Mouse (Mus musculus): ENCODE measurements around the gene Odf3l1. TPM values are rescaled to one million over a fixed set of nuclear protein-coding genes. Genes with fewer than 3 reads are reported as not detected.
A peak's percentile ranks its signal among the peaks of the same experiment; 100 is the strongest.

The Odf3l1 gene
- total RNA-seq, 4 experiments from 2014 or later, result not detected

DNA sequence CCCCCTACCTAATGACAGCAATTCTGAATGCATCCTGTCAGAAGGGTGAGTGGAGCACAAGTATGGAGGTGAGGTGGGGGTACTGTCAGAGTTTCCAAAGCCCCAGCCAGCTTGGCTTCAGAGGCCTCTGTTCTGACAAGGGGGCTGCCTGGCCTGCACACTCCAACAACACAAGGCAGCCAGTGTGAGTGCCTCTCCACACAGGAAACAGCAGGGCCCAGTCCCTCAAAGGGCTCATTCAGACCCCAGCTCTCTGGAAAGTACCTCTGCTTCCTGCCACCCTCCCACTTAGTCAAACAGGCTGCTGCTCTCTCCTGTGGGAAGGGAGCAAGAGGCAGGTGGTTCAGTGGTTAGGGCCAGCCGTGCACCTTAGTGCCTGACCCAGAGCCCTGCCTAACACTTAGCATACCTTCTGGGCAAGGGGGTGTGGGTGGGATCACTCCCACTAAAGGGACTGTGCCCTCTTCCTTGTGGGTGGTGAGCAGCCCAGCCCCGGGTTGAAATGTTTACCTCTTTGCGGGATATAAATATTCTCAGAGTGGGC lies 17.1 kb upstream of the Odf3l1 start:
- DNase-seq (ENCODE audit: low spot score), result no peak

DNA sequence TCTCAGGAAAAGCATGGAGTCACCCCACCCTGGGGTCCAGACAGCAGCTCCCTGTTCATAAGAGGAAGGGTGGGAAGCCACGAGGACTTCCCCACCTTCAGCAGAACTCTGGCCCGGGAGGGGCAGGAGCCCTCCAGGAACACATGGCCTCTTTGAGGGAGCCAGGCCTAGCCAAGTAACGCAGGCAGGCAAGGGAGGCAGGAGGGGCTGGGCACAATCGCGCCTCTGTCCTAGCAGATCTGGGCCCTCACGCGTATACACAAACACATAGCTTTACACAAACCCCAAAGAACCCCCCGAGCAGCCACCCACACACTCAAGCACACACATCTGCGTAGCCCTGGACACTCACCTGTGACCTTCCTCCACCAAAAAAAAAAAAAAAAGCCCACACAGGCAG lies 16.3 kb upstream of the Odf3l1 start:
- no peak for DNase-seq (ENCODE audit: low spot score)

DNA sequence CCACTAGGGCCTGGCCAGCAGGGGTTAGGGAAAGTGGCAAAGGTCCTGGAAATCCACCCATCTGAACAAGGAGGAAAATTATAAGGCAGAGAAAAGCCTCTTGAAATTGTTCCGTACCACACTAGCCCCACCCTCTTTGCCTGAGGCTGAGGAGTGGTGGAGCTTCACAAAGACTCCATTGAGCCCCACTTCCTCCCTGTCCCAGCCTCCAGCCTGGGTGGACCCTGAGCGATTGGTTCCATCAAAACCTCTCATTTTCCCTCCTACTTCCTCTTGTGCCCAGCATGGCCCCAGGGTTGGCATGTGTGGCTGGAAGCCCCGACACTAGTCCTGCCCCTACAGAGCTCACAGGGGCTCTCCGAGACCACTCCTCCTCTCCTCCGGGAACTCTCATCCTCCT lies 12.8 kb upstream of the Odf3l1 start:
- no peak for DNase-seq (ENCODE audit: low spot score)

DNA sequence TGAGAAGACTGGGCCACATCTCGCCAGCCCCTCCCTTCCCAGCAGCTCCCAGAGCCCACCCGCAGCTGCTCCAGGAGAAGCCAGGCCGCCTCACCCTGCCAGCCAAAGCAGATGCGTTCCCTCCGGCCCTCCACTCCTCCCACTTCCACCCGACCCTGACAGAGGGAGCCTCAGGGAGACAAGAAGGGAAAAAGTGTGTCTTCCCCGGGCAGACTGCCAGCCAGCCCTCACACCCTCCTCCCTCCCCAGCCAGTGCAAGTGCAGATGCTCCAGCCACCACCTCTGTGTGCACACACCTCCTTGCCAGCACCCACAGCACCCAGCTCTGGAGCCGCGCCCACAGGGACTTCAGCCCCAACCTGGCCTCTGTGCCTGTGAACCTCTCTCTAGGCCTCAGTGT lies 12.3 kb upstream of the Odf3l1 start:
- DNase-seq (ENCODE audit: low spot score), result no peak

DNA sequence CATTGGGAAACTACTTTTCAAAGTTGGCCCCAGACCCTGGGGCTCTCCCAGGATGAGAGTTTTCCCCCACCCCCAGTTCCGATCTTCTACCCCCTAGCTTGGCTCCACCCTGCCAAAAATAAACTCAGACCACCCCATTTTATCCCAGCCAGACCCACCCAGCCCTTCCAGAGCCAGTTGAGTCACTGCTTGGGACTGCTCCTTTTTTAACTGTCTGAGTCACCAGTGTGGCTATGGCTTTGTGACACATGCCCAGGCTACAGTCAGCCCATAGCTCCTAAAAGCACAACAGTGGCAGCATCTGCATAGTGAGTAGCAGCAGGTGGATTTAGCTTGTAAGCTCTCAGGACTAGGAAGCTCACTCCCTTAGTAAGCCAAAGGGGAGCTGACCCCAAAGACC lies 8.6 kb upstream of the Odf3l1 start:
- DNase-seq (ENCODE audit: low spot score), result no peak

DNA sequence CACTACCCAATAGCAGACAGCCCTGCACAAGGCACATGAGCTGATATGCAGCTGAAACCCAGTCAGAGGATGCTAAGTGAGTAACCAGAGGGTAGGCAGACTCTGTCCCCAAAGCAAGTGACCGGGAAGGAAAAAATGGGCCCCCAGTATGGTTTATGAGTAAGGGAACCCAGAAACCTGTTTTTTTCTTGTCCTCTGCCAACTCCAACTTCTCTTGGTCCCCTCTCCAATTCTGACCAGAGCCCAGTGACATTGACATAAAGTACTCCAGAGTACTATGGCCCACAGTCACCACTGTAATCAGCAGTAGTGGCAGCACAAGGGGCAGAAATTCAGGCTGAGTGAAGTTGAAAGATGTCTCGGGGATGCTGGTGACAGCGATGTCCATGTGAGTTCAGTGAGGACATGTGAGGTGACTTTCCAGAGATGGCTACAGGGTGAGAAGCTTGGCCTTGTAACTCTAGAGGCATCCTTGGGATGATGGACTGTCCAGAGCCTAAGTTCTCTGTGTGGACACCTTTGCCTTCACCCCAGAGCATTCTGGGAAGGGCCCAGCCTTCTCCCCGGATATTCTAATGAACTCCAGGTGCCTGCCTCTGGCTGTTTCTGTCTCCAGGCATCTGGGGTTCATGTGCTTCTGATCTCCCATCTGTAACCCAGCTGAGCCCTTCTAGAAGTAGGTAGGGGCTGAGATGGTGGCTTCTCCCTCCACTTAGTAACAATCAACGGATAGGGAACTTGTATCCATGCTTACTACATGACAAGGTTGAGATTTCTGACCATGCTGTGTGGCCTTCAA lies 7.8 kb upstream of the Odf3l1 start:
- no peak for DNase-seq (ENCODE audit: low spot score)

DNA sequence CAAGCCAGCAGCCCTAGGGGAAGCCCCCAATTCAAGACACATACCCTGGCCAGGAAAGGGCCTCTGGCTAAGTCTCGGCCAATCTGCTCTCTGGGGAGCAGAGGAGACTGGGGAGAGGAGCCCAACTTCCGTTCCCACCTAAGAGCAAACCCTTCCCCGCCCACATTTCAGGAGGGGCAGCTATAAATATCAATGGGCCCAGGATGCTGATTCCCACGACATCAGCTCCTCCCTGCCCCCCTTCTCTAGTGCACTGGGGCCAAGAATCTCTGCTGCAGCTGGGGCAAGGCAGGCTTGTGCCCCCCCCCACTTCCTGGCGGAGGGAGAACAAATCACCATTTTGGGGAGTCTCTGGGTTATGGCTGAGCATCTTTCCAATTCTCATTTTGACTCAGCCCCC lies 6.7 kb upstream of the Odf3l1 start:
- peak; percentile 66 for DNase-seq (ENCODE audit: low spot score)

DNA sequence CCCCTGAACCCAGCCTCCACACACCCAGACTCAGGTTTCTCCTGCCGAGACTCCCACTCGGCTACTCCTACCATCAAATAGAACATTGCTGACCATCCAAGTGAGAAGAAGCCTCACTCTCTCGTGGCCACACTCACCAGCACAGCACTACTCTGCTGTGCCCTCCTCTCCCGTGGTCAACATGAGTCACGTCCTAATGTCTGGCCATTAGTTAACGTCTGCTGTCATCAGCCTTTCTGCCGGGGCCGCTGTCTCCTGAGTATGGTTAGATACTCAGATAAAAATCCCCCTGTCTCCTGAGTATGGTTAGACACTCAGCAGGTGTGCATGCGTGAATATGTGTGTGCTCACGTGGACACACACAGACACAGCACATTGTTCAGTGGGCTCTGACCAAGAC lies 6.3 kb upstream of the Odf3l1 start:
- no peak for DNase-seq (ENCODE audit: low spot score)

DNA sequence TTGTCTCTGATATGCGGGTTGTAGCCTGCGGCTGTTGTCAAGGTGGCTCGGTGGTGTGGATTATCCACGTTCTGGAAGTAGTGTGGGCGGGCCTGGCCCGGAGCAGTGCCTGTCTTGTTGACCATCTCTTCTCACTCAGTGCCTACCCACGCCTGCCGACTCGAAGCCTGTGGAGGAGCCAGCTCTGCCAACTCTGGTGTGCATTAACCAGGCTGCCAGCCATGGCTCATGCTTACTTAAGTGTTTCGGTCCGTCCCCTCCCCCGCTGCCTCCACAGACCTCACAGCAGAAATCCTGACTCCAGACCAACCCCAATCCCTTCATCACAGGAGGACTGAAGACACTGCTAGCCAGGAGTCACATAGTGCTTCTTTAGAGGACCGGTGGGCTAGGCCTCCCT lies 5.1 kb upstream of the Odf3l1 start:
- DNase-seq (ENCODE audit: low spot score), result no peak

DNA sequence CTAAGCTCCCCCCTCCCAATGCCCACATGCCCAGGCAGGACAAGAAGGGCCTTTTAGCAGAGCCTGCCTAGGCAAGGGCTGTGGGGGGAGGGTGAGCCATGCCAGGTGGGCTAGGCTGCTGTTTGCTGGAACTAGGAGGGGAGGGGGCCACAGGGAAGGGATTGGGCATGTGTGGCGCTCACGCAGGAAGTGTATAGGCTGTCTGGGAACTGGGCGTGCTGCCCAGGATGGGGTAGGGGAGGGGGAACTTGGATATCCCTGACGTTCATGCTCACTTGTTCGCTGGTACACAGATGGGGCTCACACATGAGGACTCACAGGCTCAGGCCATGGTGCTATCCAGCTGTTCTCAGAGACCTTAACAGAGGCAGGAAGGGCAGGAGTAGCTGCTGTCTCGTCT lies 3.8 kb upstream of the Odf3l1 start:
- no peak for DNase-seq (ENCODE audit: low spot score)

DNA sequence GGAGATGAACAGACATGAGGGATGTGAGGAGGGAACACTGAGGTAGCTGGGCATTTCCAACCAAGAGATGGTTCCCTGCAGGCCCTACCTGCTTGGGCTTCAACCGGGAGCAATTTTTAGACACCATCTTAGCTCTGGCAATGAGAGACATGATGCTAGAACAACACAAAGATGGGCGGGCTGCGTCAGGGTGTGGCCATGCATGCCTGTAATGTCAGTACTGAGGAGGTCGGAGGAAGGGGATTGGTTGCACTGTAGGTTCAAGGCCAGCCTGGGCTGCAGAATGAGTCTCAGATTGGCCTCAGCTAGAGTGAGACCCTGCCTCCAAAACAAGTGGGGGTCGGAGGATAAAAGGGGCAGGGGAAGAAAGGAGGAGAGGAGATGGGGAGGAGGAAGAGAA lies 2.0 kb upstream of the Odf3l1 start:
- no peak for DNase-seq (ENCODE audit: low spot score)

DNA sequence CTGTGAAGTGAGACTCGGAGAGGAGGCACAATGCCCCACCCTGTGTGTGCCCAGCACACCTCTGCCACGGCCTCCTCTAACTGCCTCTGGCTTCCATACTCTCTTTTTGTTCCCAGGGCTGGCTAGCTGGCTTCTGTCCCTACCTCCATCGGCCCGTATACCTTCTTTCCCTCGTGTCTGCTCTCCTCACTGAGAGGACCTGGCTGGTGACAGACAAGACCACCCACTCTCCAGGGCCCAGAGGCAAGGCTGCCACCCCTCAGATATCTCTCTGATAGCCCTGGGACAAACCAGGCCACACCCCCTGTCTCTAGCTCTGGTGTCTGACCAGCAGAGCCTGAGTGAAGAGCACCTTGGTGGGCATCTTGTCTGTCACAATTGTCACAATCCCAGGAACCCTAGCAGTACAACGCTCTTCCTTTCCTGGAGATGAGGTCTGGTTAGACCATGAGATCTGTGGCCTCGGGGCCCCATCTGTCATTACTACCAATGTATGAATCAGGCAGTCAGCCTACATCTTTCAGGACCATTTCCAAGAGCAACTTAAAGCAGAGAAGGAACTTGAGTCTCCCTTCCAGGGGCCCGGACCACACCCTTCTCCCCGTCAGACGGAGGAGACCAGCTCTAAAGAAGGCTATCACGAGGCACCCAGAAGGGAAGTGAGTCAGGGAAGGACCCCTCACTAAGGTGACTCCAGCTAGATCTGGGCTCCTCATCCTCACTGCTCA lies 1.4 kb upstream of the Odf3l1 start:
- no peak for DNase-seq (ENCODE audit: low spot score)

DNA sequence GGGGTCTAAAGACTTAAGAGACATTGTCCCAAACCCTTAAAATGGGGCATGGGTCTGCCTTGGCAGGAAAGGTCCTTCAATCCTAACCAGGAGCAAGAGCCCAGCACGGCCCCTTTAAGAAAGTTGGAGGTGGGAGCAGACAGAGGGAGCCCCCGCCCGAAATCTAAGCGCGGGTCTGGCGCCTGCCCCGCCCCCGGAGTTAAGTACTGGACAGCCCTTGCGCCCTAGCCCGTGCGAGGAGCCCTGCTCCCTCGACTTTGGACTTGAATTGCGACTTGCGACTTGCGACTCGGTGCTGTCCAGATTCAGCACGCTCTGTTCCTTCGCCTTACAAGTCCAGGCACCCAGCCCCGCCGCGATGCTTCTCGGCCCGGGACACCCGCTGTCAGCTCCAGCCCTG lies 353 bp upstream of the Odf3l1 start, which contains the start of gene Cspg4:
TSS of gene Cspg4 (plus strand) at position 202 of the 400 bp plus-strand sequence.
- DNase-seq (ENCODE audit: low spot score), result peak; percentile 53

DNA sequence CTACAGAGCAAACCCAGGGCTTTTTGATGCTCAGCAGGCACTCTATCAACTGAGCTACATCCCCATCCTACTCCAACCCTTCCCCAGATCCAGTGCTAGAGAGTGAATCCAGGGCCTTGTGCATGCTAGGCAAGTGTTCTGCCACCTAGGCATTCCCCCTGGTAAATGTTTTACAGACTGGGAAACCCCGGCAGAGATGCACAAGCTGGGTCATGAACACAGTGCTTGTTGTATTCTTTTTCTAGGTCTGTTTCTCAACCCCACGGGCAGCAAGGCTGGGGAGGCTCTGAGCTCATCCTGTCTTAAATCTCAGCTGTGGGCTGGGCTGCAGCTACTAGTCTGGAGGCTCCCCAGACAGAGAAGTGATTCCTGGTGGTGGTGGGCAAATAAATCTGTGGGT lies 1.6 kb downstream of the Odf3l1 start:
- no peak for DNase-seq (ENCODE audit: low spot score)

DNA sequence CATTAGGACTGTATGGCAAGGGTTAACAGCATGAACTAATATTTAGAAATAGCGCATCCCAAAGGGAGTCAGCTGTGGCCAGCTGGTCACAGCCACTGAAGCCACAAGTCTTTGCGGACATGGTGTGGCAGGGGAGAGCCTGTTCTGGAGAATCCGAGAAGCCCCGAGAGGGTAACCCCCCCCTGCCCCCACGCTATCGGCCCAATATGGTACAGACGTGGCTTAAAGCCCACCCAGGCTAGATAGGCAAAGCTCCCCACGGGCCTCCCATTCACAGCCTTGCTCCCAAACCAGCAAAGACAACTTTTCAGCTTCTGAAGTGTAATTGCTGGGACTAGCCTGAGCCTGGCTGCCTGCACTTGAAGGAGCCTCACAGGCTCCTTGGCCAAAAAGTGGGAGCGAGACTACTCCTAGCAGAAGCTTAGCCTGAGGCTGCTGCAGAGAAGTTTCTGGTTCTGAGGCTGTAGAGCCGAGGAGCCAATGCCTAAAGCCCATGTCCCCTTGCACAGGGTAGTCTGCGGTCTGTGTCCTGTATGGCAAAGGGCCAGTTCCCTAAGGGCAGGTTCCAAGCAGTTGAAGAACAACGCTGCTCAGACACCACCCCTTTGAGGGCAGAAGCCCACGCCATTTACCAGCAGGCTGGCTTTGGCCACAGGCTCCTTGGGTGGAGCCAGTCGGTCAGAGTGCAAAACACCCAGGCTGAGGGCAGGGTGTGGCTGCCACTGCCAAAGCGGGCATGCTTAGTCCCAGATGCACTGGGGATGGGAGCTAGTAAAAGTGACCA lies 3.8 kb downstream of the Odf3l1 start:
- DNase-seq (ENCODE audit: low spot score), result no peak

DNA sequence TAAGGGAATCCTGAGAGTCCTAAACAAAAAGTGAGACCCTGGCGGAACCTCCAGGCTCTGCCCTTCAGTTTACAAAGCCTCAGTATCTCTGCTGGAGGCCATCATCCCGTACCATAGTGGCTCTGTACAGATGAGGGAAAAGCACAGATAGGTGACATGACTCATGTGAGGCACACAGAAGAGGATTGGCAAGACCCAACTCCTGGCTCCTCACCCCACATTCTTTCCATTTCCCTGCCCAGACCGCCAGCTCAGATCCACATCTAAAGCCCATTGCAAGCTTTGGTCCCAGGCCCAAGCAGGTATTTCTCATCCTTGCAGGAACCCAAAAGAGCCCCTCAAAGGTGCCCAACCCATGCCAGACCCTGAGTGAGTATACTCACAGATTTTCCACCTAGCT lies 4.4 kb downstream of the Odf3l1 start:
- no peak for DNase-seq (ENCODE audit: low spot score)

DNA sequence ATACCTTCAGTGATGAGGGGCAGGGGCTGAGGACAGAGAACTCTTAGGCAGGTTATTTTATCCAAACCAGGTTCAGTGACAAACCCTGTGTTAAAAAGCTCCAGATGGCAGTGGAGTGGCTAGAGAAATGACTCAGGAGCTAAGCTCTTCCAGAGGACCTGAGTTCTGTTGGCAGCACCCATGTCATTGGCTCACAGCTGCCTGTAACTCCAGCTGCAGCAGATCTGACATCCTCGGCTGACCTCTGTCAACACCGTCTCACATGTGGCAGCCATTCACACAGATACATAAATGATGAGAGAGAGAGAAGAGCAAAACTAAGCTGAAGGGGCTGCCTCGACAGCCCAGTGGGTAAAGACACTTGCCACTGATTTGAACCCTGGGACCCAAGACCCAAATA lies 7.0 kb downstream of the Odf3l1 start:
- no peak for DNase-seq (ENCODE audit: low spot score)

DNA sequence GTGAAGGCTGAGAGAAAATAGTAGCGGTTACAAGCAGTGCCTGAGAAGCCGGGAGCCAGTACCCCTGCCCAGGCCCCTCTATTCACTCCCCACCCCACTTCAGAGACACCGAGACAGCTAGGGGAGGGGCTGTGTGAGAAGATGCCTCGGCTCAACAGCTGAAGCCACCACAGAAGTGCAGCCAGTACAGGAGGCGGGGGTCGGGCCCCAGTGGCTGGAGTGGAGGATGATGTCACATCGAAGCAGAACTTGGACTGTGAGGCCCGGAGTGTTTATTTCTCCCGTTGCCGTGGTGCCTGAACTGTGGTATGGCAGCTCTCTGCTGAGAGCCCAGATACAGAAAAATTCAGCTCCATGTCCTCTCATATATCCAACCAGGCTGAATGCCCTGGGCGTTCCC lies 12.7 kb downstream of the Odf3l1 start:
- no peak for DNase-seq (ENCODE audit: low spot score)

DNA sequence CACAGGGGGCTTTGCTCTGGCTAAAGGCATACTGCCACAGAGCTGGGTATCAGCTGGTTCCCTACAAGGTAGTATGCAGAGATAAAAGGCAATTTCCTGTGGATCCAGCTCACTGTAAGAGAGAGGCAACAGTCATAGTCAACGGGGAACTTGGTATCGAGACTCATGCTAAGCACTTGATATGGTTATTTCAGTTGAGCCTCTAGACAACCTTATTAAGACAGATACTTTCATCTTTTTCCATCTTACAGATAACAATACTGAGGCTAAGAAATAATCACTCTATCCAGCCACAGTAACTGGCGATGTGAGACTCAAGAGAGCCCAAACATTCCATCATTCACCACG lies 13.6 kb downstream of the Odf3l1 start:
- DNase-seq (ENCODE audit: low spot score), result no peak

DNA sequence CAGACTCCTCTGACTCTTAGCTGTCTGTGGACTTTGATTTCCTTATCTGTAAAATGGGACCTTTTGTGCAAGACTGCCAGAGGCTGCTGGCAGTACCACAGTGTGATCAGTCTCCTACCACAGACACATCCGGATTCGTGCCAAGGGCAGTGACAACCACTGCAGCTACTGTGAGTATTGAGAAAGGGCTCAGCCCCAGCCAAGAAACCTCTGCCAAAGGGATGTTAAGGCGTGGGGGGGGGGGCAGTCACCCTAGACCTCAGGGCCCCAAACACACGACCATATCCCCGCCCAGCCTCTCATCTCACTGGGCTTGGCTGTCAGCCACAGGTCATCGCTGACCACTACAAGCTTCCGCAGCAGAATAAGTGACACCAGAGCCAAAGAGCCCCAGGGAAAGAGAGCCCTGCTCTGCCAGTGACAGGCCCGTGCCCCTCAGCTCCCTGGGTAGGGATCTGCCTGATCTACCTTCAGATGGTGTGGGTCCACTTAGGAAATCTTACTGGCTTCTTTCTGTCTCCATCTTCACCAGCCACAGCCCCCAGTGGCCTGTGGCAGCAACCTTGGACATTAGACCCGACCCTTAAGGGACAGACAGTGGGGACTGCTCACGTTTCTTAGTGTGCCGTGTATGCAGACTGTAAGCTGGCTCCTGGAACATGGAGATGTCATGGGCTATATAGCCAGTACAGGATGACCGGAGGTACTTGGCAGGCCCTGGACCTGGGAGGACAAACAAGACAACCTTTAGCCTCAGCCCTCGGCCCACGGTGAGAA lies 14.2 kb downstream of the Odf3l1 start:
- no peak for DNase-seq (ENCODE audit: low spot score)

DNA sequence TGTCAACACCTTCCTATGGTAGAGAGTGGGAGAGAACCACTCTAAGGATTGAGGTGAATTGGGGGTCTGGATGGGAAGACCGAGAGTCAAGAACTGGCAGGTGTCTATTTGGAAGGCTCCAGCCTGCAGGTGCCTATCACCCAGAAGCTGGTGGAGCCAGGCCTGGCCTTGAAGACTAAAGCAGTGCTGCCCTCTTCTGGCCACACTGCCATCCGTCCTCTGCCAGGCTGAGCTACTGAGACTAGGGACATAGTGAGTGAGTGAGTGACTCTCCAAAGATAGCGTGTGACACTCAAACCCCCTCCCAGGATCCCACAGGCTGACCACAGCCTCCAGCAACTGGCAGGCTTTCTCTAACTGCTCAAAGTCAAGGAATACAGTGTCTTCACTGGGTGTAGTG lies 17.0 kb downstream of the Odf3l1 start:
- no peak for DNase-seq (ENCODE audit: low spot score)

DNA sequence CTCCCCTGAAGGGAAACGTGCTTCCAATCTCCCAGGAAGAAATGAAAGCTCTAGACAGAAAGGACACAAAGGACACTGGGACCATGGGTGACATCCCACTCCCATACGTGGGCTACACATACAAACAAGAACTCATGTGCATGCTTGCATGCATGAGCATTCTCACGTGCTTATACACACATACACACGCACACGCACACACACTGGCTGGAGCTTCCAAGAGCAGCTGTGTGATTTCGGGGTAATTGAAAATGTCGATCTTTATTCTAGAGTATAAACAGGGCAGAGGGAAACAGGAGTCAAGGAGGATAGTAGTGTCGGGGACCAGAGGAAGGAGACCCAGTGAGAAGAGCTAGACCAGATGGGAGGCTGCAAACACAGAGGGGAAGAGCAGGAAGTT lies 19.8 kb downstream of the Odf3l1 start:
- no peak for DNase-seq (ENCODE audit: low spot score)
